Mouse (Mus musculus): ENCODE data around the gene Fam161a. TPM values are rescaled to one million over a fixed set of nuclear protein-coding genes. Genes with fewer than 3 reads are reported as not detected.
A peak's percentile ranks its signal among the peaks of the same experiment; 100 is the strongest.

Fam161a gene
- polyA plus RNA-seq, 1 experiment, result 3.2 TPM

GRCm38 (mm10) chr11:22985510-22985909 lies 21.8 kb upstream of the Fam161a start:
- Histone ChIP-seq H3K4me1 (ENCODE audit: control insufficient read depth, insufficient read depth, low read length) (no peaks in the 10 kb centered on the region), H3K27me3 (ENCODE audit: control insufficient read depth, insufficient read depth, low read length, poor library complexity, severe bottlenecking) (no peaks in the 10 kb centered on the region), H3K9me3 (replicated peaks; ENCODE audit: control insufficient read depth, insufficient read depth, low read length, poor library complexity, severe bottlenecking) (no peaks in the 10 kb centered on the region), H3K9ac (ENCODE audit: low read depth, poor library complexity, severe bottlenecking) (peak overlapping the region; percentile 45; the same call in 1 of the 2 replicates), H3K27ac (ENCODE audit: insufficient read depth, low read length) (no peak overlapping the region), H3K36me3 (ENCODE audit: control insufficient read depth, insufficient read depth, low read length, poor library complexity, severe bottlenecking) (no peaks in the 10 kb centered on the region), H3K4me3 (ENCODE audit: low read depth, low read length) (no peak overlapping the region)
- TF ChIP-seq CTCF (IDR thresholded peaks at IDR 0.05; ENCODE audit: low read depth, low read length) (no peak), POLR2A (IDR thresholded peaks at IDR 0.05; ENCODE audit: insufficient read depth, low read length) (no peak), EP300 (IDR thresholded peaks at IDR 0.05; ENCODE audit: insufficient read depth, low read depth, low read length) (no peak)

DNA sequence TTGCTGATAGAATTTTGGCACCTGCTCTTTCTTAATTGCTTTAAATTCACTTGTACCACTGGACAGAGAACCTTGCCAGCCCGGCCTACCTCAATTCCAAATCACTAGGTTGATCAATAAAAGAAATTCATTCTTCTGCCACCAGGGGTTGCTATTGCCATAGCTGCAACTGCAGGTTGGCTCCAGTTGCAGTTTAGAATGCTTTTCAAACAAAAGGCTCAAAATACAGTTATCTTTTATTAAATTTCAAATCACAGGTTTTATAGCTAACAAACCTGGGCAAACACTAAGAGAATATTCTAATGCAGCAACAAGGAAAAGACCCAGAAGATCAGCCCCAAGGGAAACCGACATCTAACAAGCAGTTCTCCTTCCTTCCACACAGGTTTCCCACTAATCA lies 20.0 kb upstream of the Fam161a start:
- Histone ChIP-seq H3K27ac (ENCODE audit: insufficient read depth, low read length) (no peak overlapping the region), H3K4me3 (ENCODE audit: low read depth, low read length) (no peak overlapping the region), H3K36me3 (ENCODE audit: control insufficient read depth, insufficient read depth, low read length, poor library complexity, severe bottlenecking) (peaks cover 6% of the 10 kb centered on the region), H3K9ac (ENCODE audit: low read depth, poor library complexity, severe bottlenecking) (no peak overlapping the region), H3K4me1 (ENCODE audit: control insufficient read depth, insufficient read depth, low read length) (no peaks in the 10 kb centered on the region), H3K27me3 (ENCODE audit: control insufficient read depth, insufficient read depth, low read length, poor library complexity, severe bottlenecking) (no peaks in the 10 kb centered on the region), H3K9me3 (replicated peaks; ENCODE audit: control insufficient read depth, insufficient read depth, low read length, poor library complexity, severe bottlenecking) (no peaks in the 10 kb centered on the region)
- no peak for TF ChIP-seq EP300 (IDR thresholded peaks at IDR 0.05; ENCODE audit: insufficient read depth, low read depth, low read length)
- peak; percentile 42 for TF ChIP-seq CTCF (IDR thresholded peaks at IDR 0.05; ENCODE audit: low read depth, low read length)
- TF ChIP-seq POLR2A (IDR thresholded peaks at IDR 0.05; ENCODE audit: insufficient read depth, low read length), result no peak

- no peaks in the 10 kb centered on the region for H3K9me3 ChIP-seq (replicated peaks; ENCODE audit: control insufficient read depth, insufficient read depth, low read length, poor library complexity, severe bottlenecking)
- no peak overlapping the region for H3K4me3 ChIP-seq (ENCODE audit: low read depth, low read length)
- peaks cover 2% of the 10 kb centered on the region for H3K4me1 ChIP-seq (ENCODE audit: control insufficient read depth, insufficient read depth, low read length)
- H3K36me3 ChIP-seq (ENCODE audit: control insufficient read depth, insufficient read depth, low read length, poor library complexity, severe bottlenecking), result peaks cover 30% of the 10 kb centered on the region
- H3K27me3 ChIP-seq (ENCODE audit: control insufficient read depth, insufficient read depth, low read length, poor library complexity, severe bottlenecking), result no peaks in the 10 kb centered on the region
- TF ChIP-seq POLR2A (IDR thresholded peaks at IDR 0.05; ENCODE audit: insufficient read depth, low read length) (no peak), CTCF (IDR thresholded peaks at IDR 0.05; ENCODE audit: low read depth, low read length) (no peak), EP300 (IDR thresholded peaks at IDR 0.05; ENCODE audit: insufficient read depth, low read depth, low read length) (no peak)
- H3K9ac ChIP-seq (ENCODE audit: low read depth, poor library complexity, severe bottlenecking), result peak overlapping the region; percentile 93
- H3K27ac ChIP-seq (ENCODE audit: insufficient read depth, low read length), result no peak overlapping the region
Measured at GRCm38 (mm10) chr11:22989786-22990185, 17.5 kb upstream of the Fam161a start.

DNA sequence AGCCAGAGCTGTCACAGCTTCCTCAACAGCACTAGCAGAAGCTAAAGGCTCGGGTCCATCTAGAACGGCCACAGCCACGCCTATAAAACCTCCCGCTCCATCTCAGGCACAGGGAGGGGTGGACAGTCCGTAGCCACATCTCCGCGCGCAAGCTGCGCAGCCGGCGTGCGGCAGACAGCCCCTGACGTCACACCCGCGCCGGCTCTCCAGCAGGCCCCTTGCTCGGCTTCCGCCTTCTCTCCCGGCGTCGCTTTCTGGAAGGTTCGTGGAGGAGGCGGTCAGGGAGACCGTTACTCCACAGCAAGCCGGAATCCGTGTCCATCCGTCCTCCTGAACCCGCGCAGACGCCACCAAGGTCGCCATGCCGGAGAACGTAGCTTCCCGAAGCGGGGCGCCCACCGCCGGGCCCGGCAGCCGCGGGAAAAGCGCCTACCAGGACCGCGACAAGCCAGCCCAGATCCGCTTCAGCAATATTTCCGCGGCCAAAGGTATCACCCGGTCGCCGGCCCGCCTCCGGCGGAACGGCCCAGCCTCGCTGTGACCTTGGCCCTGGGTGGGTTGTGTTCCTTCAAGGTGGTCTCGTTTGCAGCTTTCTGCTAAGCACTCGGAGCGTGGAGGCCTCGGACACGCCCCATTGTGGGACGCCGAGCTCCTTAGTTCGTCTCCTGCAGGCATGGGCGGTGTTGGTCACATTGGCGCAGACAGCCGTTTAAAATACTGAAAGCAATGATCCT lies 16.8 kb upstream of the Fam161a start, which contains the start of gene Cct4:
Cct4 (plus strand) TSS at position 127 of the 734 bp plus-strand sequence.
- H3K27me3 ChIP-seq (ENCODE audit: control insufficient read depth, insufficient read depth, low read length, poor library complexity, severe bottlenecking), result no peaks in the 10 kb centered on the region
- TF ChIP-seq CTCF (IDR thresholded peaks at IDR 0.05; ENCODE audit: low read depth, low read length) (no peak), EP300 (IDR thresholded peaks at IDR 0.05; ENCODE audit: insufficient read depth, low read depth, low read length) (no peak), POLR2A (IDR thresholded peaks at IDR 0.05; ENCODE audit: insufficient read depth, low read length) (peak; percentile 40)
- H3K27ac ChIP-seq (ENCODE audit: insufficient read depth, low read length), result peak within 1 kb of the TSS; percentile 55
- peaks cover 36% of the 10 kb centered on the region for H3K36me3 ChIP-seq (ENCODE audit: control insufficient read depth, insufficient read depth, low read length, poor library complexity, severe bottlenecking)
- peak within 1 kb of the TSS; percentile 86 for H3K4me3 ChIP-seq (ENCODE audit: low read depth, low read length)
- H3K9ac ChIP-seq (ENCODE audit: low read depth, poor library complexity, severe bottlenecking), result peak within 1 kb of the TSS; percentile 93
- peaks cover 2% of the 10 kb centered on the region for H3K4me1 ChIP-seq (ENCODE audit: control insufficient read depth, insufficient read depth, low read length)
- no peaks in the 10 kb centered on the region for H3K9me3 ChIP-seq (replicated peaks; ENCODE audit: control insufficient read depth, insufficient read depth, low read length, poor library complexity, severe bottlenecking)

- TF ChIP-seq EP300 (IDR thresholded peaks at IDR 0.05; ENCODE audit: insufficient read depth, low read depth, low read length) (no peak), POLR2A (IDR thresholded peaks at IDR 0.05; ENCODE audit: insufficient read depth, low read length) (no peak), CTCF (IDR thresholded peaks at IDR 0.05; ENCODE audit: low read depth, low read length) (no peak)
- Histone ChIP-seq H3K4me1 (ENCODE audit: control insufficient read depth, insufficient read depth, low read length) (peaks cover 2% of the 10 kb centered on the region), H3K27me3 (ENCODE audit: control insufficient read depth, insufficient read depth, low read length, poor library complexity, severe bottlenecking) (no peaks in the 10 kb centered on the region)
Measured at GRCm38 (mm10) chr11:22991218-22991835, 16.0 kb upstream of the Fam161a start.

DNA sequence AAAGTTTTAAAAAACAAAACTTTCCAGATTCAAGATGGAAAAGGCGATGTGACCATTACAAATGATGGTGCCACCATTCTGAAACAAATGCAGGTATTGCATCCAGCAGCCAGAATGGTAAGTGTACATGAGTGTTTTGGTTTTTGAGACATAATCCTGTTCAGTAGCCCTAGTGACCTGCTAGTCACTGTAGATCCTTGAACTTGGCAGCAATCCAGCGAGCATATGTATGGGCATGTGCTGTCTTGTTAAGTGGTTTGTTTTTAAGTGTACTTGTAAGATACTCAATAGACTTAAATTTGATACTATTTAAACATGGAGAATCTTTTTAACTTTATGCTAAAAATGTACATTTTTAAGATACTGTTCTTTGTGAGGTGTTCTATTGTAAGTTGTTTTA lies 13.1 kb upstream of the Fam161a start:
- Histone ChIP-seq H3K9ac (ENCODE audit: low read depth, poor library complexity, severe bottlenecking) (0 out of 2 replicates have a peak overlapping the region, but pooled peaks have one; percentile 35), H3K27ac (ENCODE audit: insufficient read depth, low read length) (peak overlapping the region; percentile 63), H3K9me3 (replicated peaks; ENCODE audit: control insufficient read depth, insufficient read depth, low read length, poor library complexity, severe bottlenecking) (no peaks in the 10 kb centered on the region), H3K27me3 (ENCODE audit: control insufficient read depth, insufficient read depth, low read length, poor library complexity, severe bottlenecking) (no peaks in the 10 kb centered on the region), H3K4me1 (ENCODE audit: control insufficient read depth, insufficient read depth, low read length) (peaks cover 2% of the 10 kb centered on the region), H3K36me3 (ENCODE audit: control insufficient read depth, insufficient read depth, low read length, poor library complexity, severe bottlenecking) (peaks cover 68% of the 10 kb centered on the region), H3K4me3 (ENCODE audit: low read depth, low read length) (no peak overlapping the region)
- no peak for TF ChIP-seq POLR2A (IDR thresholded peaks at IDR 0.05; ENCODE audit: insufficient read depth, low read length)

More at GRCm38 (mm10) chr11:22991218-22991835, 16.0 kb upstream of the Fam161a start:
- peak overlapping the region; percentile 93 for H3K9ac ChIP-seq (ENCODE audit: low read depth, poor library complexity, severe bottlenecking)
- peaks cover 43% of the 10 kb centered on the region for H3K36me3 ChIP-seq (ENCODE audit: control insufficient read depth, insufficient read depth, low read length, poor library complexity, severe bottlenecking)
- peak overlapping the region; percentile 86 for H3K4me3 ChIP-seq (ENCODE audit: low read depth, low read length)
- H3K9me3 ChIP-seq (replicated peaks; ENCODE audit: control insufficient read depth, insufficient read depth, low read length, poor library complexity, severe bottlenecking), result no peaks in the 10 kb centered on the region
- peak overlapping the region; percentile 6; the same call in 1 of the 2 replicates for H3K27ac ChIP-seq (ENCODE audit: insufficient read depth, low read length)
